Mouse (Mus musculus) embryonic facial prominence, embryonic 14.5 days (tissue): ENCODE data around the gene Ptp4a2. TPM values are rescaled to one million over a fixed set of nuclear protein-coding genes. Genes with fewer than 3 reads are reported as not detected.

Source experiments
- ATAC-seq: fragments of 200-750 bp; cut with Nextera tagmentation; 2 replicates; pipeline ENCODE4 v1.8.0; 2017; ENCODE audit warnings: low read depth, moderate number of reproducible peaks, moderate TSS enrichment
- DNase-seq: peaks from one replicate; pipeline ENCODE4 v3.0.0-alpha.2; 2015; ENCODE audit warnings: low spot score
- H3K27ac ChIP-seq: fragments of 300-500 bp; sonication (generic); replicated peaks from 2 replicates; pipeline ENCODE4 v1.5.1; 2014; ENCODE audit warnings: low read depth, mild to moderate bottlenecking, low read length, moderate library complexity
- H3K27me3 ChIP-seq: fragments of 300-500 bp; sonication (generic); replicated peaks from 2 replicates; pipeline ENCODE4 v1.6.1; 2014; ENCODE audit warnings: low read length; ENCODE audit not compliant: control insufficient read depth, insufficient read depth
- H3K36me3 ChIP-seq: fragments of 300-500 bp; sonication (generic); 2 replicates; pipeline ENCODE4 v1.6.1; 2014; ENCODE audit warnings: low read length, mixed read lengths; ENCODE audit not compliant: control insufficient read depth, insufficient read depth
- H3K4me1 ChIP-seq: fragments of 300-500 bp; sonication (generic); 2 replicates; pipeline ENCODE4 v1.6.1; 2014; ENCODE audit warnings: antibody characterized with exemption, low read length; ENCODE audit not compliant: control insufficient read depth, insufficient read depth
- H3K4me2 ChIP-seq: fragments of 300-500 bp; sonication (generic); 2 replicates; pipeline ENCODE4 v1.6.1; 2014; ENCODE audit warnings: low read depth, mild to moderate bottlenecking, low read length, moderate library complexity, mixed read lengths
- H3K4me3 ChIP-seq: fragments of 300-500 bp; sonication (generic); 2 replicates; pipeline ENCODE4 v1.5.1; 2014; ENCODE audit warnings: low read depth, mild to moderate bottlenecking, low read length
- H3K9ac ChIP-seq: fragments of 300-500 bp; sonication (generic); 2 replicates; pipeline ENCODE4 v1.6.1; 2014; ENCODE audit warnings: low read depth, mild to moderate bottlenecking, low read length, moderate library complexity, mixed read lengths
- H3K9me3 ChIP-seq: fragments of 300-500 bp; sonication (generic); 2 replicates; pipeline ENCODE4 v1.6.1; 2016; ENCODE audit warnings: low read length; ENCODE audit not compliant: control insufficient read depth
- WGBS: fragments of 180-500 bp; shearing (Covaris S2); extraction: QIAGEN DNeasy Blood & Tissue Kit; methylation state at CpG from one replicate; pipeline ENCODE4 v1.1.7; 2014; 5-methylcytosine and 5-hydroxymethylcytosine counted together
- polyA plus RNA-seq: library from polyadenylated mRNA; unstranded; fragments of >200 nt; fragmentation: Nextera tagmentation; extraction: Ambion mirVana; gene quantifications from 2 replicates; pipeline ENCODE4 v1.2.1, GENCODE M21; 2014

Gene Ptp4a2
- polyA plus RNA-seq, 1 experiment from 2014 or later, result 319 TPM

DNA sequence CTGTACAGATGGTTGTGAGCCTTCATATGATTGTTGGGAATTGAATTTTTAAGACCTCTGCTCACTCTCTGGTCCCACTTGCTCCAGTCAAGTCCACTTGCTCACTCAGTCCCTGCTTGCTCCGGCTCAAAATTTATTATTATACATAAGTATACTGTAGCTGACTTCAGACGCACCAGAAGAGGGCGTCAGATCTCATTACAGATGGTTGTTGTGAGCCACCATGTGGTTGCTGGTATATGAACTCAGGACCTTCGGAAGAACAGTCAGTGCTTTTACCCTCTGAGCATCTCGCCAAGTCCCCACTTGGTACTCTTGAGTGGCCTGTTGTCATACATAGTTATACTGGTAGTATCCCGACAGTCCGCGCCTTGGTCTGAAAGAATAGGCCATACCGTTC lies 35.8 kb downstream of the Ptp4a2 start:
- Histone ChIP-seq H3K9ac (no peak overlapping the region), H3K9me3 (no peaks in the 10 kb centered on the region), H3K4me2 (no peak overlapping the region), H3K36me3 (peaks cover 79% of the 10 kb centered on the region), H3K4me1 (0 out of 2 replicates have a peak, but pooled peaks cover 3% of the 10 kb centered on the region), H3K4me3 (no peak overlapping the region), H3K27ac (no peak overlapping the region), H3K27me3 (no peaks in the 10 kb centered on the region)
- 87% methylated on average over 9 of the region's 9 CpGs for WGBS
- DNase-seq (no peak), ATAC-seq (no peak)

GRCm38 (mm10) chr4:129850491-129850890 lies 39.5 kb downstream of the Ptp4a2 start:
- Histone ChIP-seq H3K36me3 (peaks cover 49% of the 10 kb centered on the region), H3K4me2 (no peak overlapping the region), H3K27ac (no peak overlapping the region), H3K4me3 (no peak overlapping the region), H3K27me3 (no peaks in the 10 kb centered on the region), H3K4me1 (0 out of 2 replicates have a peak, but pooled peaks cover 3% of the 10 kb centered on the region), H3K9ac (no peak overlapping the region), H3K9me3 (no peaks in the 10 kb centered on the region)
- WGBS, result 39% methylated on average over 2 of the region's 2 CpGs
- peak; percentile 47; the same call in 1 of the 2 replicates for ATAC-seq
- peak; percentile 77 for DNase-seq

- ATAC-seq, result no peak
- DNase-seq, result no peak
- H3K27ac ChIP-seq, result no peak overlapping the region
Measured at GRCm38 (mm10) chr4:129851861-129852260, 40.8 kb downstream of the Ptp4a2 start.

DNA sequence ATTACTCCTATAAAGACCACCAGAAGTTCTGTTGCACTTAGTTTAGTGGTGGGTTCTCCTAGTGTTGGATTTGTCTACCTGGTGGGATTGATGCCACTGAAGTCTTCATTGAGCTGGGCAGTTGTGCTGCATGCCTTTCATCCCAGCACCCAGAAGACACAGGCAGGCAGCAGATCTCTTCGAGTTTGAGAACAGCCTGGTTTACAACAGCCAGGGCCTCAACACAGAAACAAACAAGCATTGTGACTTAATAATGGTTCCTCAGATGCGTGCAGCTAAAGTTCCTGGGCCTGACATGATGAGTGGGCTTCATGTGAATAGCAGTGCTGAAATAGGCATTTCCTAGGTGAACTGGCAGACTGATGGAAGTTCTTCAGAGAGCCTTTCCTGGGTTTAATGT lies 42.0 kb downstream of the Ptp4a2 start:
- no peak overlapping the region for H3K9ac ChIP-seq
- no peak overlapping the region for H3K4me3 ChIP-seq
- H3K4me2 ChIP-seq, result no peak overlapping the region
- ATAC-seq, result no peak
- 84% methylated on average over 2 of the region's 2 CpGs for WGBS
- H3K9me3 ChIP-seq, result no peaks in the 10 kb centered on the region
- no peak for DNase-seq
- H3K4me1 ChIP-seq, result 0 out of 2 replicates have a peak, but pooled peaks cover 3% of the 10 kb centered on the region
- no peak overlapping the region for H3K27ac ChIP-seq
- no peaks in the 10 kb centered on the region for H3K27me3 ChIP-seq
- peaks cover 27% of the 10 kb centered on the region for H3K36me3 ChIP-seq

More at GRCm38 (mm10) chr4:129851861-129852260, 40.8 kb downstream of the Ptp4a2 start:
- Histone ChIP-seq H3K36me3 (peaks cover 35% of the 10 kb centered on the region), H3K9ac (no peak overlapping the region), H3K4me2 (no peak overlapping the region), H3K9me3 (no peaks in the 10 kb centered on the region), H3K4me1 (0 out of 2 replicates have a peak, but pooled peaks cover 3% of the 10 kb centered on the region), H3K27me3 (no peaks in the 10 kb centered on the region), H3K4me3 (no peak overlapping the region)
- 76% methylated on average over 3 of the region's 3 CpGs for WGBS

GRCm38 (mm10) chr4:129853996-129854395 lies 43.0 kb downstream of the Ptp4a2 start:
- Histone ChIP-seq H3K4me2 (no peak overlapping the region), H3K27ac (no peak overlapping the region), H3K27me3 (no peaks in the 10 kb centered on the region), H3K9ac (no peak overlapping the region), H3K4me3 (no peak overlapping the region), H3K4me1 (0 out of 2 replicates have a peak, but pooled peaks cover 3% of the 10 kb centered on the region), H3K36me3 (peaks cover 19% of the 10 kb centered on the region), H3K9me3 (no peaks in the 10 kb centered on the region)
- 94% methylated on average over 3 of the region's 3 CpGs for WGBS
- ATAC-seq (no peak), DNase-seq (no peak)

- H3K4me1 ChIP-seq, result 0 out of 2 replicates have a peak, but pooled peaks cover 3% of the 10 kb centered on the region
- ATAC-seq, result no peak
- peaks cover 16% of the 10 kb centered on the region for H3K36me3 ChIP-seq
- H3K9ac ChIP-seq, result no peak overlapping the region
- 81% methylated on average over 3 of the region's 3 CpGs for WGBS
- H3K4me3 ChIP-seq, result no peak overlapping the region
- H3K27me3 ChIP-seq, result no peaks in the 10 kb centered on the region
- DNase-seq, result no peak
- no peaks in the 10 kb centered on the region for H3K9me3 ChIP-seq
- no peak overlapping the region for H3K27ac ChIP-seq
- no peak overlapping the region for H3K4me2 ChIP-seq
Measured at GRCm38 (mm10) chr4:129854615-129855014, 43.6 kb downstream of the Ptp4a2 start.

- Histone ChIP-seq H3K9ac (no peak overlapping the region), H3K9me3 (no peaks in the 10 kb centered on the region), H3K27me3 (no peaks in the 10 kb centered on the region), H3K4me2 (no peak overlapping the region), H3K27ac (no peak overlapping the region), H3K4me1 (no peaks in the 10 kb centered on the region), H3K36me3 (peaks cover 12% of the 10 kb centered on the region), H3K4me3 (no peak overlapping the region)
- no peak for ATAC-seq
- no peak for DNase-seq
- WGBS, result 75% methylated on average over 16 of the region's 16 CpGs
Measured at GRCm38 (mm10) chr4:129855051-129855970, 44.3 kb downstream of the Ptp4a2 start.

GRCm38 (mm10) chr4:129860456-129860855 lies 49.4 kb downstream of the Ptp4a2 start:
- ATAC-seq (no peak), DNase-seq (no peak)
- H3K27me3 ChIP-seq, result no peaks in the 10 kb centered on the region
- H3K4me3 ChIP-seq, result no peak overlapping the region
- H3K36me3 ChIP-seq, result no peaks in the 10 kb centered on the region
- H3K27ac ChIP-seq, result no peak overlapping the region
- H3K9me3 ChIP-seq, result no peaks in the 10 kb centered on the region
- no peaks in the 10 kb centered on the region for H3K4me1 ChIP-seq
- no peak overlapping the region for H3K9ac ChIP-seq
- 92% methylated on average over 9 of the region's 9 CpGs for WGBS
- no peak overlapping the region for H3K4me2 ChIP-seq
